Mouse (Mus musculus): ENCODE data around the gene Ncf4. TPM values are rescaled to one million over a fixed set of nuclear protein-coding genes. Genes with fewer than 3 reads are reported as not detected.

Ncf4 gene
- total RNA-seq (2022) = 1 to 10 TPM; 1.2 to 4.5 (median 1.6) TPM

DNA sequence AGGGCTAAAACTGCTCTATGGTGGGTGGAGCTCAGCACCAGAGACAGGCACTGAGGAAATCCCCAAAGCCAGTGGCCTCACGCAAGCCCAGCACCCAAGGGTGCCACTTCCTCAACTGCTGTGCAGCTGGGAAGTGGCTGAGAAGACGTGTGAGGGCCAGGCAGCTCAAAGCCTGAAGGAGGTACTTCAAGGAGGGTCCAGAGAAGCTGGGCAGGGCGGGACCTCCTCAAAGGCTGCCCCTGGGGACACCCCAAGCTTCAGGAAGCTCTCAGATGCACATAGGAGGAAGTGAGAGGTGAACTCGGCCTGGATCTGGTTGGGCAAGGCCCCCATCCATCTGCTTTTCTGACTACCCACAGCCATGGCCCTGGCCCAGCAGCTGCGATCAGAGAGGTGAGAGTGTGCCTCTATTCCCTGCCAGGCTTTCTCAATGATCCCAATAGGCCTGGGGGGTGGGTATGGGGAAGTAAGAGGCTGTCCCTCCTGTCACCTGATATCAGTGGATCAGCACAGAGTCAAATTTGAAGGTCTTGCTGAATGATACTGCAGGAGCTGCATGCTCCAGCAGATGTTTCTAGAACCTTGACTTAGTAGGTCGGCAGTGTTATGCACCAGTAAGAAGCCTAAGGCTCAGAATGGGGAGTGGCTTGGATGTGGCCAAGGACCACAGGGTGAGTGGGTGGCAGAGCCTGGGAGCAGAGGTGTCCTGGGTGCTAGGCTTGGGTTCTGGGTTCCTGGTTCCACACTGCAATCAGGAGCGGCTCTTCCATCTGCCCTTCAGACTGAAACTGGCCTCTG, at the start of gene Ncf4:
Ncf4 (plus strand) TSS at position 107 of the 798 bp plus-strand sequence.
- peak; percentile 24 for DNase-seq (ENCODE audit: low spot score)

GRCm38 (mm10) chr15:78195096-78195880, 49.3 kb upstream of the Ncf4 start:
- DNase-seq (ENCODE audit: low spot score) = peak; percentile 17

- DNase-seq (ENCODE audit: low spot score) = no peak
These were observed 40.4 kb upstream of the Ncf4 start for GRCm38 (mm10) chr15:78204053-78204847.

- DNase-seq (ENCODE audit: low spot score) = peak; percentile 12
These were observed 39.4 kb upstream of the Ncf4 start for GRCm38 (mm10) chr15:78205192-78205591.

- no peak for DNase-seq (ENCODE audit: low spot score)
These were observed 38.3 kb upstream of the Ncf4 start, which contains the start of gene Pvalb for GRCm38 (mm10) chr15:78206312-78206711. Gene Pvalb, minus strand, starts transcription at chr15:78206400.

DNA sequence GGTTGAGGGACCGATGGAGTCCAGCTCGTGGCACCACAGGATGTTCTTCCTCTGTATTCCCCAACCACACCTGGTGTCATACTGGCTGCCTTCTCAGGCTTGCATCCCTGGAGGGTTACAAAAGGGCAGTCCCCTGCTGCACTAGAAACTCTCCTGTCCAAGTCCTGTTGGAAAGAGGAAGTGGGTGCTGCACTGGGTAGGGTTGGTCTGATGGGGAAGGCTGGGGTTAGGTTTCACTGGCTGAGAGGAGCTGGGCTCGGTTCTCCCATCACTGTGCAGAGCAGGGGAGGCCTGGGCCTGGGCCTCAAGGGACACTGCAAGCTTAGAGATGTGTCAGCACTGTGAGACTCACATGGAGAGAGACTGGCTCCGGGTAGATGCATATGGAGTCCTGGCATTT, 34.4 kb upstream of the Ncf4 start:
- no peak for DNase-seq (ENCODE audit: low spot score)

- DNase-seq (ENCODE audit: low spot score) = no peak
These were observed 33.2 kb upstream of the Ncf4 start for GRCm38 (mm10) chr15:78211367-78211766.

DNA sequence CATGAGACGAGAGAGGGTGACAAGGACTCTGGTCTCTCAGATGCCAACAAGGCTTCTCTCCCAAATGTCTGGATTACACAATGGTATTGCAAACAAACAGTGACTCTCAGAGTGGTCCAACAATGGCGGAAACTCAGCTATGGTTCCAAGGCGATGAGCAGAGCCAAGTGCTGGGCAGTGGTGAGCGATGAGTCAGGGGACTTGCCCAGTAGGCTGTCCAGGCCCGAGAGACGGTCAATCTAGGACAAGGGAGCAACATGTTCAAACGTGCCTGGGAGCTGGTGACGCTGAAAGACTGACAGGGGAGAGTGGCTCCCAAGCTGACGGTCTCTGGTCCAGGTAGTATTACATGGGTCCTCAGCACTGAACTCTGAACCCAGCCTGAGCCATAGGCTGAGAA, 29.3 kb upstream of the Ncf4 start:
- DNase-seq (ENCODE audit: low spot score) = no peak

DNA sequence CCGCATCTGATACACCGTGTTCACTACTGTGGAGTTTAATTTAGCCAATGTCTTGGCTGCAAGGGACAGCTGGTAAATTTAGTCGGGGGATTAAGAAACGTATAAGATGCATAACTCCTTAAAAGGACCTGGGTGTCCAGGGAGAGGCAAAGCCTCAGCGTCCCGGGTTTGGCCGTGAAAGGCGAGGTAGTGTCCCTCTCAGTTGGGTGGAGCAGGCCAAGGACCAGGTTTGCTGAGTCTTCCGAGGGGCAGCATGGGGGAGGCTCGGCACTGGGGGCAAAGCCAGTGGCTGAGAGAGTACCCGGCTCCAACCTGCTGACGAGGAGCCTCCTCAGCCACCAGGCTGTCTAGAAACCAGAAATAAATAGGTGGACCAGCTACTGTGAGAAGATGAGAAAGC, 16.8 kb upstream of the Ncf4 start:
- no peak for DNase-seq (ENCODE audit: low spot score)

DNA sequence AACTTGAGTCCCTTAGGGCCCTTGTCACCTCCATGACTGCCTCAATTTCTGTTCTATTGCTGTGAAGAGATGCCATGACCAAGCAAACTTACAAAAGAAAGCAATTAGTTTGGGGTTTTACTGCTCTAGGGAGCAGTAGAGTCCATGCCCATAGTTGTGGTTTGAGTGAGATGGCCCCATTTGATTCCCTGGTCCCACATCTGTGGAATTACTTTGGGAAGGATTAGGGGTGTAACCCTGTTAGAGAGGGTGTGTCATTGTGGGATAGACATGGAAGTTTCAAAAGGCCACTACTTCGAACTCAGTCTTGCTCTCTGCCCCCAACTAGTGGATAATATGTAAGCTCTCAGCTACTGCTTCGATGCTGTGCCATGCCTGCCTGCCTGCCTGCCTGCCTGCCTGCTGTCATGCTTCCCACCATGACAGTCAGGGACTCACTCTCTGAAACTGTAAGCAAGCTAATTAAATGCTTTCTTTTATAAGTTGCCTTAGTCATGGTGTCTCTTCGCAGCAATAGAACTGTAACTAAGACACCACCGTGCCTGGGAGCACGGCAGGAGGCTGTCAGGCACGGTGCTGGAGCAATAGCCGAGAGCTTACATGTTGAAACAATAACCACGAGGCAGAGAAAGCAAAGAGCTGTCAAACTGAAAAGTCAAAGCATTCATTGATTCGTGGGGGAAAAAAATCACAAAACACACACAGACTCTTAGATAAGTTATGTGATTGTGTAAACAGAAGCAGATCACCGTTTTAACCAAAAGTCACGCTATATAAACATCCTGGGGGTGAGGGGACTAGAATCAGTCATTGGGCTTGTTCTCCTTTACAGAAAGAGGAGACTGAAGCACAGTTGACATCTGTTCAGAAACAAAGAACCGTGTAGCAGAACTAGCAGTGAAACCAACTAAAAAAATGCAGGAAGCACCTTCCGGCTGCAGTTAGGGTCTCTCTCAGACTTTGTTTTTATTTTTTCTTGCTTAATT, 13.0 kb upstream of the Ncf4 start:
- no peak for DNase-seq (ENCODE audit: low spot score)

GRCm38 (mm10) chr15:78234823-78235509, 9.6 kb upstream of the Ncf4 start:
- DNase-seq (ENCODE audit: low spot score) = no peak

DNA sequence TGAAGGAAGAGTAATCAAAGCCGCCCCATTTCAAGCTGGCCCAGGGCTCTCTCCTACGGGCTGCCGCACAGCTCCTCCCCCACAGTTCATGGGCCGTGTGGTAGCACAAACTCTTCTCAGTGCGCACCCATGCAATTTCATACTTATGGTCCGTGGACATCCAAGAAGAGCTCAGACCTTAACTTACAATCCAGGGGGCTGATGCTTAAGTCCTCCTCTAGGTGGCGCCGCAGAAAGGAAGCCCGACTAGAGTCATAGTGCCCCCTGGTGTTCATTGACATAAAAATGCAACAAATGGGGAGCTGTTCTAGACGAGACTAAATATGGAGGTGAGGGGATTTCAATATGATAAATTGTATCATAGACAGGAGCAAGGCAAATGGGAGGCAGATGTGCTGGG, 5.1 kb upstream of the Ncf4 start:
- peak; percentile 61 for DNase-seq (ENCODE audit: low spot score)

GRCm38 (mm10) chr15:78239956-78240617, 4.5 kb upstream of the Ncf4 start:
- DNase-seq (ENCODE audit: low spot score) = no peak

DNA sequence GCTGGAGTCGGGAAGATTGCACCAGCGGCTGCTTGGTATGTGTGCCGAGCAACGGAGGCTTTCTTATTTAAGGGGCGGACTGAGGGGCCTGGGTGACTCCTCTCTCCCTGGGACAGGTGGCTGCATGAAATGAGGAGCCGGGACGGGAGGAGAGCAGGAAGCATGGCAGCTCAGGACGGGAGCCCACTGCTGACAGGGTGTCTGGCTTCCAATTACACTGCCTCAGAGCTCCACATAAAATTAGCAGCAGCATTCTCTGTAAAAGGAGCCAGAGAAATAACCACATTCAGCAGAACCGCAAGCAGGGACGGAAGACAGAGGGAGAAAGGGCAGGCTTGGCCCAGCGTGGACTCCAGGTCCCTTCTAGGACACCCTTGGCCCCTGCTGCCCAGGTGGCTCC, 3.3 kb upstream of the Ncf4 start:
- no peak for DNase-seq (ENCODE audit: low spot score)

DNA sequence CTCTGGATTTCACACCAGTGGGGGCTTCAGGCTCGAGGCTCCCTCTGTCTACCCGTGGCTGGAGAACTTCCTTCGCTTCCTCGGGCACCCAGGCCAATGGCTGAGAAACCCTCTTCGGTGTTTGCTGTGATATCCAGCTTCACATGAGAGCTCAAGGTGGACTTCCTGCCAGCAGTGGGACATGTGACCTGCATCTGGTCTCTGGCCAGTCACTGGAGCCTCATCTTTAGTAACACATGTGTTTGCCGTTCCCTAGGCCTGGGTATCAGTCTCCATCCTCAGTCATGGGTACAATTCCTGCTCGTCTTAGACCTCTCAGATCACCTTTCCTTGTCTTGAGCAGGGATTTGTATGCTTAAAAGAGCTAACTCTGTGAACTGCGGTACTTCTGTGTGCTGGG, 1.5 kb upstream of the Ncf4 start:
- DNase-seq (ENCODE audit: low spot score) = no peak

GRCm38 (mm10) chr15:78243774-78244173, 827 bp upstream of the Ncf4 start:
- DNase-seq (ENCODE audit: low spot score) = no peak

- DNase-seq (ENCODE audit: low spot score) = no peak
These were observed 1.8 kb downstream of the Ncf4 start for GRCm38 (mm10) chr15:78246143-78247116.

- DNase-seq (ENCODE audit: low spot score) = no peak
These were observed 3.1 kb downstream of the Ncf4 start for GRCm38 (mm10) chr15:78247659-78248058.

Data from heart, adult 8-10 months (tissue).